Mouse (Mus musculus): ENCODE measurements around the gene Hipk2. TPM values are rescaled to one million over a fixed set of nuclear protein-coding genes. Genes with fewer than 3 reads are reported as not detected.
A peak's percentile ranks its signal among the peaks of the same experiment; 100 is the strongest.

Hipk2 gene
- total and polyA plus RNA-seq, 3 experiments: 3.9 to 85.1 (median 14.1) TPM

DNA sequence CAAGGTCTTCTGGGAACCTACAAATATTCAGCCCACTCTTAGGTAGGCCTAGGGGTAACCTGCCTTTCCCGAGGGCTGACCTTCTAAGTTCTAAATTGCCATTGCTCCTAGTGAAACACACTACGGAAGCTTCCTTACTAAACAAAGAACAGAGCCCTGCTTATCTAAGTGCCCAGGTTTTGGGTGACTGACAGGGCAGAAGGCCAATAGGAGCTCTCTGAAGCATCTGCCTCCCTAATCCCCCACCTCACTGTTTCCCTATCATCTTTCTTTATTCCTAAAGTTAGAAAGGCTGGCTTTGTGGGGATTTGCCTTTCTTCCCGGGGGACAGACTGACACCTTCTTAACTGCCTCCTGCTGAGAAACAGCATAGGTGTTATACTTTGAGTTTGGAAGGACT lies 136.7 kb downstream of the Hipk2 start:
- TF ChIP-seq GATA1 (IDR thresholded peaks at IDR 0.05; ENCODE audit: low read depth, low read length) (0 out of 2 replicates have a peak, but pooled peaks have one; percentile 26), NELFE (IDR thresholded peaks at IDR 0.05; ENCODE audit: low read depth, low read length) (no peak)
- H3K27ac ChIP-seq (ENCODE audit: control insufficient read depth, low read depth, low read length): no peak overlapping the region
- no peaks in the 10 kb centered on the region for H3K27me3 ChIP-seq (ENCODE audit: control insufficient read depth in 1 of 2, insufficient read depth in 2 of 2, low read length in 2 of 2)
- H3K9ac ChIP-seq (ENCODE audit: control insufficient read depth, low read depth, low read length, poor library complexity, severe bottlenecking): no peak overlapping the region
- H3K4me1 ChIP-seq (ENCODE audit: control insufficient read depth in 1 of 2, insufficient read depth in 2 of 2, low read length in 2 of 2): peaks cover 14 to 24% of the 10 kb centered on the region in 2 experiments
- H3K9me3 ChIP-seq (replicated peaks; ENCODE audit: insufficient read depth, low read length): no peaks in the 10 kb centered on the region
- no peak overlapping the region for H3K4me3 ChIP-seq (ENCODE audit: control insufficient read depth in 1 of 2, insufficient read depth in 1 of 2, low read depth in 2 of 2, low read length in 2 of 2)
- H3K36me3 ChIP-seq (ENCODE audit: control insufficient read depth in 1 of 2, insufficient read depth in 2 of 2, low read length in 2 of 2): peaks cover 0 to 24% of the 10 kb centered on the region in 2 experiments; a peak in 2 of 4 replicates
- DNase-seq (ENCODE audit: low read depth, low spot score): peak; percentile 49
- H3K79me2 ChIP-seq (ENCODE audit: control insufficient read depth, insufficient read depth, low read length, poor library complexity): no peaks in the 10 kb centered on the region

DNA sequence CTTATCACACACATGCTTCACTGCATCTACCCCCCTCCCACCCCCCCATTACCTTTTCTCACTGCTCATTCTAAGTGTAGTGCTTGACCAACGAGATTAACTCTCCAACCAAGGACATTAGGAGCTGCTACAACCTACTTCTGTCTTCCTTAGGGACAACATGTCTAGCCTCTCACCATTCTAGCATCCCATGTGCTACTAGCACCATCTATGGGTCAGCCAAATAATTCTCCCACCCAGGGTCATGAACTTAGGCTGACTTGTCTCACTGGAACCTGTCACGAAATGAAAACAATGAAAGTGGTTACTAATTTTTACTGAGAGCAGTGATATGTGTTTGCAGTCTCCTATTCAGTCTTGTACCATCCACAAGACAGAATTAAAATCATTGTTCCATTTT lies 138.2 kb downstream of the Hipk2 start:
- Histone ChIP-seq H3K27me3 (ENCODE audit: control insufficient read depth in 1 of 2, insufficient read depth in 2 of 2, low read length in 2 of 2) (no peaks in the 10 kb centered on the region), H3K79me2 (ENCODE audit: control insufficient read depth, insufficient read depth, low read length, poor library complexity) (no peaks in the 10 kb centered on the region), H3K27ac (ENCODE audit: control insufficient read depth, low read depth, low read length) (no peak overlapping the region), H3K36me3 (ENCODE audit: control insufficient read depth in 1 of 2, insufficient read depth in 2 of 2, low read length in 2 of 2) (peaks cover 0 to 24% of the 10 kb centered on the region in 2 experiments; a peak in 2 of 4 replicates), H3K4me1 (ENCODE audit: control insufficient read depth in 1 of 2, insufficient read depth in 2 of 2, low read length in 2 of 2) (peaks cover 14 to 24% of the 10 kb centered on the region in 2 experiments), H3K9me3 (replicated peaks; ENCODE audit: insufficient read depth, low read length) (no peaks in the 10 kb centered on the region), H3K9ac (ENCODE audit: control insufficient read depth, low read depth, low read length, poor library complexity, severe bottlenecking) (no peak overlapping the region), H3K4me3 (ENCODE audit: control insufficient read depth in 1 of 2, insufficient read depth in 1 of 2, low read depth in 2 of 2, low read length in 2 of 2) (no peak overlapping the region)
- TF ChIP-seq ZMIZ1 (IDR thresholded peaks at IDR 0.05; ENCODE audit: low read depth, low read length) (no peak), POLR2AphosphoS5 (IDR thresholded peaks at IDR 0.05; ENCODE audit: borderline replicate concordance, low read depth, low read length) (no peak), TCF12 (IDR thresholded peaks at IDR 0.05; ENCODE audit: low read depth, low read length) (no peak), TAL1 (IDR thresholded peaks at IDR 0.05; ENCODE audit: low read length) (no peak), MAX (IDR thresholded peaks at IDR 0.05; ENCODE audit: low read length) (no peak), GATA1 (IDR thresholded peaks at IDR 0.05; ENCODE audit: low read depth, low read length) (no peak), TBP (IDR thresholded peaks at IDR 0.05; ENCODE audit: low read depth, low read length) (no peak), JUND (IDR thresholded peaks at IDR 0.05; ENCODE audit: low read depth, low read length) (no peak), CTCF (IDR thresholded peaks at IDR 0.05 in 2 of 3, conservative IDR thresholded peaks at IDR 0.05 in 1 of 3; ENCODE audit: control insufficient read depth in 1 of 3, insufficient read depth in 1 of 3, low read depth in 2 of 3, low read length in 3 of 3, poor library complexity in 1 of 3, severe bottlenecking in 1 of 3) (peak in 1 of 3 experiments; percentile 28; a peak in 2 of 6 replicates), RAD21 (IDR thresholded peaks at IDR 0.05; ENCODE audit: low read depth, low read length) (peak; percentile 19), USF1 (IDR thresholded peaks at IDR 0.05; ENCODE audit: low read depth, low read length) (no peak), CHD2 (IDR thresholded peaks at IDR 0.05; ENCODE audit: low read length) (no peak)
- DNase-seq (ENCODE audit: low read depth, low spot score): no peak

DNA sequence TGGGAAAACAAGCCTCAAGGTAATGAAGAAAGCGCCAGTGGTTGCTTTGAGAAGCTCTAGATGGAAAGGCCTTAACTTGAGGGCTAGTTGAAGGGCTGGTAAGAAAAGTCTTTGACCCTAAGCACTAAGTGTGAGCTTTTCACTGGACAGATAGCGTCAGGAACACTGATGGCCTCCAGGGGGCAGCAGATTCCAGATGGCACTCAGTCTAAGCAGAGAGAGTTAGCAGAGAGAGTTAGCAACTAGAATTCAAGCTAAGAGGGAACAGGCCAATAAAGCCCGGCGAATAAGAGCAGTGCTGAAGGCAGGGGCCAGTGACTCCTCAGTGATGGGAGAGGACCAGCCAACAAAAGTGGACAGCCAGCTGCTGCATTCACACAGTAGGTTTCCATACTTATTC lies 139.7 kb downstream of the Hipk2 start:
- TF ChIP-seq RAD21 (IDR thresholded peaks at IDR 0.05; ENCODE audit: low read depth, low read length): peak; percentile 91
- no peak for TF ChIP-seq EP300 (IDR thresholded peaks at IDR 0.05; ENCODE audit: low read depth in 1 of 2, low read length in 2 of 2)
- TF ChIP-seq CTCF (IDR thresholded peaks at IDR 0.05 in 2 of 3, conservative IDR thresholded peaks at IDR 0.05 in 1 of 3; ENCODE audit: control insufficient read depth in 1 of 3, insufficient read depth in 1 of 3, low read depth in 2 of 3, low read length in 3 of 3, poor library complexity in 1 of 3, severe bottlenecking in 1 of 3): peak; percentile 85 to 95 (median 89)
- no peak for TF ChIP-seq CHD2 (IDR thresholded peaks at IDR 0.05; ENCODE audit: low read length)
- peak; percentile 97 for TF ChIP-seq ZC3H11A (IDR thresholded peaks at IDR 0.05; ENCODE audit: low read depth, low read length)
- TF ChIP-seq SMC3 (IDR thresholded peaks at IDR 0.05; ENCODE audit: low read depth, low read length): peak; percentile 99
- no peak for TF ChIP-seq ZNF384 (IDR thresholded peaks at IDR 0.05; ENCODE audit: low read depth, low read length)
- TF ChIP-seq HCFC1 (IDR thresholded peaks at IDR 0.05; ENCODE audit: low read depth, low read length): no peak
- TF ChIP-seq POLR2AphosphoS2 (IDR thresholded peaks at IDR 0.05; ENCODE audit: low read length): no peak
- no peak for TF ChIP-seq ELF1 (IDR thresholded peaks at IDR 0.05; ENCODE audit: low read depth, low read length)
- no peak for TF ChIP-seq USF2 (IDR thresholded peaks at IDR 0.05; ENCODE audit: borderline replicate concordance in 1 of 2, insufficient read depth in 1 of 2, low read depth in 1 of 2, low read length in 2 of 2)
- no peak for TF ChIP-seq NRF1 (IDR thresholded peaks at IDR 0.05; ENCODE audit: insufficient read depth, low read depth, low read length, poor library complexity, severe bottlenecking)
- TF ChIP-seq ETS1 (IDR thresholded peaks at IDR 0.05; ENCODE audit: low read depth, low read length): no peak
- TF ChIP-seq POLR2AphosphoS5 (IDR thresholded peaks at IDR 0.05; ENCODE audit: borderline replicate concordance, low read depth, low read length): no peak
- TF ChIP-seq UBTF (IDR thresholded peaks at IDR 0.05; ENCODE audit: borderline replicate concordance, insufficient read depth, low read depth, low read length): no peak
- no peak overlapping the region for H3K4me3 ChIP-seq (ENCODE audit: control insufficient read depth in 1 of 2, insufficient read depth in 1 of 2, low read depth in 2 of 2, low read length in 2 of 2)
- no peak overlapping the region for H3K27ac ChIP-seq (ENCODE audit: control insufficient read depth, low read depth, low read length)
- H3K9me3 ChIP-seq (replicated peaks; ENCODE audit: insufficient read depth, low read length): no peaks in the 10 kb centered on the region
- H3K36me3 ChIP-seq (ENCODE audit: control insufficient read depth in 1 of 2, insufficient read depth in 2 of 2, low read length in 2 of 2): peaks cover 0 to 15% of the 10 kb centered on the region in 2 experiments; a peak in 2 of 4 replicates
- no peak overlapping the region for H3K9ac ChIP-seq (ENCODE audit: control insufficient read depth, low read depth, low read length, poor library complexity, severe bottlenecking)
- no peaks in the 10 kb centered on the region for H3K27me3 ChIP-seq (ENCODE audit: control insufficient read depth in 1 of 2, insufficient read depth in 2 of 2, low read length in 2 of 2)
- H3K79me2 ChIP-seq (ENCODE audit: control insufficient read depth, insufficient read depth, low read length, poor library complexity): no peaks in the 10 kb centered on the region
- DNase-seq (ENCODE audit: low read depth, low spot score): peak; percentile 86
- peaks cover 11 to 14% of the 10 kb centered on the region in 2 experiments for H3K4me1 ChIP-seq (ENCODE audit: control insufficient read depth in 1 of 2, insufficient read depth in 2 of 2, low read length in 2 of 2)
